Mouse (Mus musculus): ENCODE results near the gene Dnase1. TPM values are rescaled to one million over a fixed set of nuclear protein-coding genes. Genes with fewer than 3 reads are reported as not detected.

Gene Dnase1
- polyA plus RNA-seq, 1 experiment, result 1.5 TPM

- TF ChIP-seq CEBPB (IDR thresholded peaks at IDR 0.05; ENCODE audit: low read depth) (no peak), USF1 (IDR thresholded peaks at IDR 0.05; ENCODE audit: low read depth) (no peak), FOSL1 (IDR thresholded peaks at IDR 0.05; ENCODE audit: insufficient read depth, low read length, poor library complexity, severe bottlenecking) (no peak), MYOD1 (IDR thresholded peaks at IDR 0.05; ENCODE audit: control insufficient read depth, insufficient read length, low read depth) (no peak), MAX (IDR thresholded peaks at IDR 0.05) (no peak), CTCF (IDR thresholded peaks at IDR 0.05; ENCODE audit: control insufficient read depth, insufficient read depth, insufficient read length) (no peak), MYOG (IDR thresholded peaks at IDR 0.05; ENCODE audit: control insufficient read depth, extremely low read depth, insufficient read length) (no peak)
- Histone ChIP-seq H3K79me3 (ENCODE audit: low read depth) (no peaks in the 10 kb centered on the region), H3ac (ENCODE audit: control insufficient read depth, insufficient read length, low read depth) (no peak overlapping the region), H3K79me2 (ENCODE audit: control insufficient read depth, insufficient read depth) (no peaks in the 10 kb centered on the region), H3K4me3 (ENCODE audit: insufficient read depth, poor library complexity, severe bottlenecking) (no peak overlapping the region), H3K27me3 (ENCODE audit: control insufficient read depth, insufficient read depth, insufficient read length) (no peaks in the 10 kb centered on the region), H3K36me3 (ENCODE audit: control insufficient read depth, insufficient read depth) (peaks cover 6% of the 10 kb centered on the region)
These were observed 5.1 kb upstream of the Dnase1 start for GRCm38 (mm10) chr16:4031441-4032274.

GRCm38 (mm10) chr16:4032341-4032748 is 4.4 kb upstream of the Dnase1 start:
- Histone ChIP-seq H3K36me3 (ENCODE audit: control insufficient read depth, insufficient read depth) (peaks cover 12% of the 10 kb centered on the region), H3ac (ENCODE audit: control insufficient read depth, insufficient read length, low read depth) (no peak overlapping the region), H3K79me2 (ENCODE audit: control insufficient read depth, insufficient read depth) (no peaks in the 10 kb centered on the region), H3K79me3 (ENCODE audit: low read depth) (no peaks in the 10 kb centered on the region), H3K4me3 (ENCODE audit: insufficient read depth, poor library complexity, severe bottlenecking) (no peak overlapping the region), H3K27me3 (ENCODE audit: control insufficient read depth, insufficient read depth, insufficient read length) (no peaks in the 10 kb centered on the region)
- TF ChIP-seq CEBPB (IDR thresholded peaks at IDR 0.05; ENCODE audit: low read depth) (peak; percentile 60), CTCF (IDR thresholded peaks at IDR 0.05; ENCODE audit: control insufficient read depth, insufficient read depth, insufficient read length) (no peak)

- Histone ChIP-seq H3K79me3 (ENCODE audit: low read depth) (no peaks in the 10 kb centered on the region), H3K27me3 (ENCODE audit: control insufficient read depth, insufficient read depth, insufficient read length) (no peaks in the 10 kb centered on the region), H3ac (ENCODE audit: control insufficient read depth, insufficient read length, low read depth) (no peak overlapping the region), H3K79me2 (ENCODE audit: control insufficient read depth, insufficient read depth) (no peaks in the 10 kb centered on the region), H3K4me3 (ENCODE audit: insufficient read depth, poor library complexity, severe bottlenecking) (no peak overlapping the region), H3K36me3 (ENCODE audit: control insufficient read depth, insufficient read depth) (peaks cover 27% of the 10 kb centered on the region)
- TF ChIP-seq USF1 (IDR thresholded peaks at IDR 0.05; ENCODE audit: low read depth) (no peak), FOSL1 (IDR thresholded peaks at IDR 0.05; ENCODE audit: insufficient read depth, low read length, poor library complexity, severe bottlenecking) (no peak), CEBPB (IDR thresholded peaks at IDR 0.05; ENCODE audit: low read depth) (no peak), CTCF (IDR thresholded peaks at IDR 0.05; ENCODE audit: control insufficient read depth, insufficient read depth, insufficient read length) (no peak), MAX (IDR thresholded peaks at IDR 0.05) (no peak), MYOG (IDR thresholded peaks at IDR 0.05; ENCODE audit: control insufficient read depth, extremely low read depth, insufficient read length) (no peak), MYOD1 (IDR thresholded peaks at IDR 0.05; ENCODE audit: control insufficient read depth, insufficient read length, low read depth) (no peak)
These were observed 2.8 kb upstream of the Dnase1 start for GRCm38 (mm10) chr16:4033971-4034370.

- Histone ChIP-seq H3K79me3 (ENCODE audit: low read depth) (no peaks in the 10 kb centered on the region), H3K4me3 (ENCODE audit: insufficient read depth, poor library complexity, severe bottlenecking) (no peak overlapping the region), H3K36me3 (ENCODE audit: control insufficient read depth, insufficient read depth) (peaks cover 32% of the 10 kb centered on the region), H3K27me3 (ENCODE audit: control insufficient read depth, insufficient read depth, insufficient read length) (no peaks in the 10 kb centered on the region), H3K79me2 (ENCODE audit: control insufficient read depth, insufficient read depth) (no peaks in the 10 kb centered on the region), H3ac (ENCODE audit: control insufficient read depth, insufficient read length, low read depth) (no peak overlapping the region)
- TF ChIP-seq CTCF (IDR thresholded peaks at IDR 0.05; ENCODE audit: control insufficient read depth, insufficient read depth, insufficient read length) (no peak), MYOD1 (IDR thresholded peaks at IDR 0.05; ENCODE audit: control insufficient read depth, insufficient read length, low read depth) (no peak)
These were observed 2.3 kb upstream of the Dnase1 start for GRCm38 (mm10) chr16:4034476-4034875.

- Histone ChIP-seq H3K4me3 (ENCODE audit: insufficient read depth, poor library complexity, severe bottlenecking) (no peak overlapping the region), H3K36me3 (ENCODE audit: control insufficient read depth, insufficient read depth) (peaks cover 39% of the 10 kb centered on the region), H3K27me3 (ENCODE audit: control insufficient read depth, insufficient read depth, insufficient read length) (no peaks in the 10 kb centered on the region), H3K79me2 (ENCODE audit: control insufficient read depth, insufficient read depth) (no peaks in the 10 kb centered on the region), H3K79me3 (ENCODE audit: low read depth) (no peaks in the 10 kb centered on the region), H3ac (ENCODE audit: control insufficient read depth, insufficient read length, low read depth) (no peak overlapping the region)
- TF ChIP-seq CEBPB (IDR thresholded peaks at IDR 0.05; ENCODE audit: low read depth), result no peak
- TF ChIP-seq MYOD1 (IDR thresholded peaks at IDR 0.05; ENCODE audit: control insufficient read depth, insufficient read length, low read depth), result no peak
- no peak for TF ChIP-seq FOSL1 (IDR thresholded peaks at IDR 0.05; ENCODE audit: insufficient read depth, low read length, poor library complexity, severe bottlenecking)
- TF ChIP-seq MYOG (IDR thresholded peaks at IDR 0.05; ENCODE audit: control insufficient read depth, extremely low read depth, insufficient read length), result no peak
- TF ChIP-seq CTCF (IDR thresholded peaks at IDR 0.05; ENCODE audit: control insufficient read depth, insufficient read depth, insufficient read length), result no peak
- no peak for TF ChIP-seq USF1 (IDR thresholded peaks at IDR 0.05; ENCODE audit: low read depth)
- TF ChIP-seq MAX (IDR thresholded peaks at IDR 0.05), result no peak
These were observed 1.2 kb upstream of the Dnase1 start for GRCm38 (mm10) chr16:4035575-4035974.

GRCm38 (mm10) chr16:4037690-4038089 is 948 bp downstream of the Dnase1 start:
- peaks cover 57% of the 10 kb centered on the region for H3K36me3 ChIP-seq (ENCODE audit: control insufficient read depth, insufficient read depth)
- no peaks in the 10 kb centered on the region for H3K27me3 ChIP-seq (ENCODE audit: control insufficient read depth, insufficient read depth, insufficient read length)
- no peaks in the 10 kb centered on the region for H3K79me3 ChIP-seq (ENCODE audit: low read depth)
- H3ac ChIP-seq (ENCODE audit: control insufficient read depth, insufficient read length, low read depth), result no peak overlapping the region
- no peak overlapping the region for H3K4me3 ChIP-seq (ENCODE audit: insufficient read depth, poor library complexity, severe bottlenecking)
- TF ChIP-seq USF1 (IDR thresholded peaks at IDR 0.05; ENCODE audit: low read depth) (no peak), MYOG (IDR thresholded peaks at IDR 0.05; ENCODE audit: control insufficient read depth, extremely low read depth, insufficient read length) (no peak), CTCF (IDR thresholded peaks at IDR 0.05; ENCODE audit: control insufficient read depth, insufficient read depth, insufficient read length) (no peak), MAX (IDR thresholded peaks at IDR 0.05) (no peak)
- no peaks in the 10 kb centered on the region for H3K79me2 ChIP-seq (ENCODE audit: control insufficient read depth, insufficient read depth)

All from C2C12 (cell line).